Comparison of ENCODE assay signal across 28 mouse cellular contexts in the genomic region with DNA sequence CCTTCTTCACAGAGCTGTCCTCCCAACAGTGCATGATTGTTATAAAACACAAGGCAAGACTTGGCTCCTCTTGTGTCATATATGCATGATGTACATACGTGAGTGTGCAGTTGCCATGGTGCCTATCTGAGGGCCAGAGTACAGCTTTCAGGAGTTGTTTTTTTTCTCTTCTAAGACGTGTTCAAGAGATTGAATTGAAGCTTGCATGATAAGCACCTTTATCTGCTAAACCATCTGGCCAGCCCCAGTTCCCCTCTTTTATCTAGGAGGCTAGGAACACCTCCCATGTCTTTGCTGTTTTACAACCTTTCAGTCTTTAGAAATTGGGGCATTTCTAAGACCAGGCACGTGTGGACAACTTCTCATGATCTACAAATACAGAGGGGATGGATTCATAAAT. TPM values are rescaled to one million over a fixed set of nuclear protein-coding genes. Genes with fewer than 3 reads are reported as not detected.
A peak's percentile ranks its signal among the peaks of the same experiment; 100 is the strongest.
DNase-seq lines count a peak whose midpoint lies in the region; ATAC-seq lines count a peak whose summit lies in the region.
"Had no signal": no experiment of that assay in that cellular context is flagged by ENCODE, and none has a peak within 500 bp of the region (broad histone marks: within the 10 kb centered on the region; RNA-seq: fewer than 3 reads in every experiment).

No protein-coding gene starts in this region.

- no peaks in the 10 kb centered on the region for H3K36me3 ChIP-seq in heart, embryonic 13.5 days
- H3K36me3 ChIP-seq in kidney, embryonic 15.5 days = no peaks in the 10 kb centered on the region
- H3K36me3 ChIP-seq: embryonic facial prominence, embryonic 15.5 days; hindbrain, embryonic 10.5 days; intestine, embryonic 15.5 days; limb, embryonic 15.5 days had no signal

- H3K4me3 ChIP-seq in heart, embryonic 13.5 days = no peak overlapping the region
- no peak overlapping the region for H3K4me3 ChIP-seq in kidney, embryonic 15.5 days (replicated peaks)
- H3K4me3 ChIP-seq: embryonic facial prominence, embryonic 15.5 days; gastrocnemius, adult 2 months; hindbrain, embryonic 10.5 days; intestine, embryonic 15.5 days; limb, embryonic 15.5 days had no signal

- H3K4me1 ChIP-seq in heart, embryonic 13.5 days = peaks cover 13% of the 10 kb centered on the region
- H3K4me1 ChIP-seq in kidney, embryonic 15.5 days = no peaks in the 10 kb centered on the region; the same call in 1 of the 2 replicates
- H3K4me1 ChIP-seq: embryonic facial prominence, embryonic 15.5 days; hindbrain, embryonic 10.5 days; intestine, embryonic 15.5 days; limb, embryonic 15.5 days had no signal

- H3K27ac ChIP-seq in heart, embryonic 13.5 days (replicated peaks) = peak overlapping the region; percentile 69
- H3K27ac ChIP-seq in kidney, embryonic 15.5 days = no peak overlapping the region
- H3K27ac ChIP-seq: embryonic facial prominence, embryonic 15.5 days; gastrocnemius, adult 2 months; hindbrain, embryonic 10.5 days; intestine, embryonic 15.5 days; limb, embryonic 15.5 days; macrophage had no signal

- 47% methylated on average over 3 of the region's 3 CpGs for WGBS in heart, embryonic 13.5 days
- 39% methylated on average over 3 of the region's 3 CpGs for WGBS in kidney, embryonic 15.5 days

- peak overlapping the region; percentile 16; the same call in 1 of the 2 replicates for H3K4me2 ChIP-seq in heart, embryonic 13.5 days
- H3K4me2 ChIP-seq in kidney, embryonic 15.5 days = no peak overlapping the region
- H3K4me2 ChIP-seq: embryonic facial prominence, embryonic 15.5 days; intestine, embryonic 15.5 days; limb, embryonic 15.5 days; midbrain, embryonic 11.5 days had no signal

- H3K9me3 ChIP-seq in heart, embryonic 13.5 days = no peaks in the 10 kb centered on the region
- H3K9me3 ChIP-seq in kidney, embryonic 15.5 days (replicated peaks) = no peaks in the 10 kb centered on the region
- H3K9me3 ChIP-seq: embryonic facial prominence, embryonic 15.5 days; hindbrain, embryonic 10.5 days; intestine, embryonic 15.5 days; limb, embryonic 15.5 days had no signal

- ATAC-seq in heart, embryonic 13.5 days (ENCODE audit: extremely low read depth, insufficient number of reproducible peaks, low FRiP score, low TSS enrichment) = no peak
- peak; percentile 12; the same call in 1 of the 2 replicates for ATAC-seq in kidney, embryonic 15.5 days (replicated peaks; ENCODE audit: low FRiP score)
- peak; percentile 47; the same call in 1 of the 2 replicates for ATAC-seq in megakaryocyte-erythroid progenitor cell, adult 5-6 weeks (replicated peaks; ENCODE audit: low FRiP score, low TSS enrichment, poor library complexity, severe bottlenecking)
- ATAC-seq: forebrain, embryonic 14.5 days; hindbrain, embryonic 16.5 days; lung, postnatal 0 days had no signal

- H3K9ac ChIP-seq in heart, embryonic 13.5 days = no peak overlapping the region
- H3K9ac ChIP-seq in kidney, embryonic 15.5 days = no peak overlapping the region
- H3K9ac ChIP-seq: embryonic facial prominence, embryonic 15.5 days; intestine, embryonic 15.5 days; limb, embryonic 15.5 days had no signal

- DNase-seq in heart, postnatal 10 days = no peak
- no peak for DNase-seq in kidney, adult 11 months
- DNase-seq in c-Kit-positive CD71-positive TER-119-negative erythroid progenitor cells, embryonic 14.5 days (ENCODE audit: low read depth) = peak; percentile 38
- DNase-seq in left cerebral cortex, adult 11 months (ENCODE audit: low spot score) = no peak
- DNase-seq in MN1 (ENCODE audit: low spot score) = no peak
- DNase-seq: adrenal gland, postnatal 14 days; B cell, adult 2 months; cerebellum, adult 9-10 months; kidney, postnatal 4 days; layer of hippocampus, adult 9-11 months; left cerebral cortex, postnatal 4 days; thymus, adult 18-20 months; thymus, postnatal 36 days had no signal

- intact Hi-C loops in heart, postnatal 10 days (cut with DNase I) = loop anchor here (5.0 kb wide), 1 partner anchor 274 kb away; no protein-coding TSS in a partner anchor

- no peaks in the 10 kb centered on the region for H3K27me3 ChIP-seq in heart, embryonic 13.5 days (replicated peaks)
- no peaks in the 10 kb centered on the region for H3K27me3 ChIP-seq in kidney, embryonic 15.5 days
- H3K27me3 ChIP-seq: embryonic facial prominence, embryonic 15.5 days; intestine, embryonic 15.5 days; limb, embryonic 15.5 days had no signal

RNA-seq across cellular contexts. Expression of gene Otoa, which starts 30.3 kb away (rescaled TPM):
- 0.04 and 0.12 TPM in 2 replicates for polyA plus RNA-seq in heart, embryonic 13.5 days (2015; fragmentation: Nextera tagmentation; extraction: Ambion mirVana)
- 1 to 10 TPM; 2.3 to 4.9 TPM for total RNA-seq in heart, postnatal 10 days (2021)
- 0.09 and 0.13 TPM in 2 replicates for polyA plus RNA-seq in kidney, embryonic 15.5 days (2015; fragmentation: Nextera tagmentation; extraction: Ambion mirVana)
- 0.17 and 0.42 TPM in 2 replicates for total RNA-seq in megakaryocyte-erythroid progenitor cell, adult 5-6 weeks (2014; fragmentation: Nextera tagmentation)
- total RNA-seq in megakaryocyte-erythroid progenitor cell, adult 5-6 weeks (2017) = 0.34 TPM in 1 of 2 replicates, not detected in the other
- total RNA-seq: midbrain, postnatal 0 days had no signal
- polyA plus RNA-seq: macrophage had no signal

RNA-seq across cellular contexts. Expression of gene Igsf6, which starts 37.4 kb away (rescaled TPM):
- 1.0 and 1.1 TPM in 2 replicates for polyA plus RNA-seq in heart, embryonic 13.5 days (2015; fragmentation: Nextera tagmentation; extraction: Ambion mirVana)
- 1 to 10 TPM in 1 of 2 experiments, under 1 TPM in 1; 0.72 to 1.2 TPM for total RNA-seq in heart, postnatal 10 days (2021)
- 1.7 and 2.2 TPM in 2 replicates for polyA plus RNA-seq in kidney, embryonic 15.5 days (2015; fragmentation: Nextera tagmentation; extraction: Ambion mirVana)
- 8.0 TPM in 1 of 2 replicates, not detected in the other for total RNA-seq in megakaryocyte-erythroid progenitor cell, adult 5-6 weeks (2014; fragmentation: Nextera tagmentation)
- total RNA-seq in megakaryocyte-erythroid progenitor cell, adult 5-6 weeks (2017) = 1.3 and 3.7 TPM in 2 replicates
- total RNA-seq: CH12.LX had no signal
